Mouse (Mus musculus) heart, embryonic 16.5 days (tissue): ENCODE measurements around the gene Trmt1. TPM values are rescaled to one million over a fixed set of nuclear protein-coding genes. Genes with fewer than 3 reads are reported as not detected.

Experiments used
- ATAC-seq: fragments of 200-750 bp; cut with Nextera tagmentation; replicated peaks from 2 replicates; pipeline ENCODE4 v1.8.0; 2017; ENCODE audit warnings: moderate number of reproducible peaks; ENCODE audit not compliant: insufficient read depth, low FRiP score; ENCODE audit errors: extremely low read depth
- H3K27ac ChIP-seq: fragments of 300-500 bp; sonication (generic); 2 replicates; pipeline ENCODE4 v1.5.1; 2014; ENCODE audit warnings: mild to moderate bottlenecking, low read length, control low read depth, moderate library complexity
- H3K27me3 ChIP-seq: fragments of 300-500 bp; sonication (generic); 2 replicates; pipeline ENCODE4 v1.6.1; 2014; ENCODE audit warnings: low read length, mixed read lengths; ENCODE audit not compliant: control insufficient read depth, insufficient read depth
- H3K36me3 ChIP-seq: fragments of 300-500 bp; sonication (generic); 2 replicates; pipeline ENCODE4 v1.6.1; 2014; ENCODE audit not compliant: control insufficient read depth, insufficient read depth
- H3K4me1 ChIP-seq: fragments of 300-500 bp; sonication (generic); 2 replicates; pipeline ENCODE4 v1.6.1; 2014; ENCODE audit warnings: low read length, mixed read lengths; ENCODE audit not compliant: control insufficient read depth, insufficient read depth
- H3K4me2 ChIP-seq: fragments of 300-500 bp; sonication (generic); 2 replicates; pipeline ENCODE4 v1.6.1; 2014; ENCODE audit warnings: low read depth, mild to moderate bottlenecking, control low read depth, low read length
- H3K4me3 ChIP-seq: fragments of 300-500 bp; sonication (generic); 2 replicates; pipeline ENCODE4 v1.5.1; 2014; ENCODE audit warnings: mild to moderate bottlenecking, control low read depth, low read length
- H3K9ac ChIP-seq: fragments of 300-500 bp; sonication (generic); 2 replicates; pipeline ENCODE4 v1.6.1; 2014; ENCODE audit warnings: low read length, control low read depth
- H3K9me3 ChIP-seq: fragments of 300-500 bp; sonication (generic); replicated peaks from 2 replicates; pipeline ENCODE4 v1.6.1; 2016; ENCODE audit warnings: low read length; ENCODE audit not compliant: control insufficient read depth
- WGBS: fragments of 180-500 bp; shearing (Covaris S2); extraction: QIAGEN DNeasy Blood & Tissue Kit; methylation state at CpG from one replicate; pipeline ENCODE4 v1.1.7; 2014; 5-methylcytosine and 5-hydroxymethylcytosine counted together
- polyA plus RNA-seq: library from polyadenylated mRNA; unstranded; fragments of >200 nt; fragmentation: Nextera tagmentation; extraction: Ambion mirVana; gene quantifications from 2 replicates; pipeline ENCODE4 v1.2.1, GENCODE M21; 2015

The Trmt1 gene
- polyA plus RNA-seq, 1 experiment from 2014 or later, result 43.2 TPM

DNA sequence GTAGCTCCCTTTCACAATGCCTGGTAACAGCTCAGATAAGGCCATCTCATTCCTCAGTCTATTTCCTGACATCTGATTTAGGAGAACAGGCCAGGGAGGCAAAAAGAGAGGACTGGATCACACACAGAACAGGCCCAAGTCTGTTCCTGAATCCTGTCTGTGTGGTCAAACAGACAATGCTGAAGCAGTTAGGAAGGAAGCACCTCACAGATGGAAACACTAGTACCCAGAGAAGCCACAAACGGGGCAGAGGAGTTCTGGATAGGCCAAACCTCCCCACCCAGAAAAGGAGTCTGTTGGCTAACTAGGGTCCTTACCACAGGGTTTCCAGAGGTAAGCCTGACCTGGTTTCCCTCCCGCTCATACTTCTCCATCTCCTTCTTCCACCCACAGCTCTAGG is 3.9 kb upstream of the Trmt1 start:
- H3K36me3 ChIP-seq, result no peaks in the 10 kb centered on the region; the same call in 1 of the 2 replicates
- no peak overlapping the region for H3K9ac ChIP-seq
- H3K4me1 ChIP-seq, result peaks cover 25% of the 10 kb centered on the region
- ATAC-seq, result no peak
- H3K27ac ChIP-seq, result no peak overlapping the region
- H3K4me3 ChIP-seq, result no peak overlapping the region
- H3K9me3 ChIP-seq, result no peaks in the 10 kb centered on the region
- no peak overlapping the region for H3K4me2 ChIP-seq
- no peaks in the 10 kb centered on the region for H3K27me3 ChIP-seq
- 70% methylated on average over 2 of the region's 2 CpGs for WGBS

DNA sequence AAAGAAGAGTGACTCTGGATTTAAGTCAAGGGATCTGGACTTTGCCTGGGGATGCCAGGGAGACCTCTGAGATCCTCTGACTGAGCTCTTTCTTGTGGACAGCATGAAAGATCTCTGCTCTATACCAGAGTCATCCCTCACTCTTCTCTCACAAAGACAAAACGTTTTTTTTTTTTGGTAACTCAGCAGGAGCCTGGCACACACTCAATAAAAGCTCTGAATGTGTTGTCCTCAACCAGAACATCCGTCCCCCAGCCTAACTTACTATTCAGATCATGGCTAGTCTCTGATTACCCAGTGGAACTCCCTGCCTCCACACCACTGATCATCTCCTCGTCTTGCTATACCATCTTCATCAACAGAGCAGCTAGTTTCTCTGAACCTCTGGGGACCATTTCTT is 1.6 kb upstream of the Trmt1 start:
- peaks cover 31% of the 10 kb centered on the region for H3K4me1 ChIP-seq
- H3K27me3 ChIP-seq, result no peaks in the 10 kb centered on the region
- no peak overlapping the region for H3K4me3 ChIP-seq
- H3K9ac ChIP-seq, result no peak overlapping the region
- no peak overlapping the region for H3K4me2 ChIP-seq
- 53% methylated on average over 3 of the region's 3 CpGs for WGBS
- H3K27ac ChIP-seq, result no peak overlapping the region
- no peaks in the 10 kb centered on the region for H3K36me3 ChIP-seq
- H3K9me3 ChIP-seq, result no peaks in the 10 kb centered on the region
- ATAC-seq, result no peak

DNA sequence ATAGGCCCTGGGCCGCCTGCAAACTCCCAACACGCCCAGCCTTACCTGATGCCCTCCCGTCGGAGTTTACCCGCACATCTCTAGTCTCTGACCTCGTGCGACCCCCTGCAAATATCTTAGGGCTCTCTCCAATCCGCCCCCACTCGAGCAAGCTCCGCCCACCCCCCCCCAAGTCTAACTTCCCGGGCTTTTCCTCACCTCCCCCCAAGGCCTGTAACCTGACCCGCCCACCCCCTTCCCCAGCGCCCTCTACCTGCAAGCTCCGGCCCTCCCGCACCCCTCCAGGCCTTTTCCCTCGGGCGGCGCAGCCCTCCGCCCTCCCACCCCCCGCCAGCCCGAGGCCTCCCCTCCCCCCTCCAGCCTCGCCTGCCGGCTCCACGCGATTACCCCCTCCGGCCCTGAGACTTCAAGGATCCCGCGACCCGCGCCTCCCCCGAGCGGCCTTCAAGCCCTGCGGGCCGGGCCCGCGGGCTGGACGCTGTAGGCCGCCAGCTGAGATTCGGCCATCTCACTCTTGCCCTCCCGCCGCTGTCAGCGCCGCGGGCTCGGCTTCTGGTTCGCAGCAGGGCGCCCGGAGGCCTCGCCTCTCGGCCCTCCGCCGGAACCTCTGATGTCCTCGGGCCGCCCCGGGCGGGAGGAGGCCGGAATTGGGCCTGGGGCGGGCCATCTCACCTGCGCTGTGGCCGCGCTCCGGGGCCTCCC is 1.0 kb downstream of the Trmt1 start:
- Histone ChIP-seq H3K4me3 (peak overlapping the region; percentile 95), H3K9ac (peak overlapping the region; percentile 99), H3K27ac (peak overlapping the region; percentile 89), H3K4me2 (peak overlapping the region; percentile 87), H3K27me3 (no peaks in the 10 kb centered on the region), H3K4me1 (peaks cover 33% of the 10 kb centered on the region), H3K36me3 (peaks cover 2% of the 10 kb centered on the region; the same call in 1 of the 2 replicates), H3K9me3 (no peaks in the 10 kb centered on the region)
- ATAC-seq, result peak; percentile 31
- under 1% methylated on average over 42 of the region's 62 CpGs for WGBS

DNA sequence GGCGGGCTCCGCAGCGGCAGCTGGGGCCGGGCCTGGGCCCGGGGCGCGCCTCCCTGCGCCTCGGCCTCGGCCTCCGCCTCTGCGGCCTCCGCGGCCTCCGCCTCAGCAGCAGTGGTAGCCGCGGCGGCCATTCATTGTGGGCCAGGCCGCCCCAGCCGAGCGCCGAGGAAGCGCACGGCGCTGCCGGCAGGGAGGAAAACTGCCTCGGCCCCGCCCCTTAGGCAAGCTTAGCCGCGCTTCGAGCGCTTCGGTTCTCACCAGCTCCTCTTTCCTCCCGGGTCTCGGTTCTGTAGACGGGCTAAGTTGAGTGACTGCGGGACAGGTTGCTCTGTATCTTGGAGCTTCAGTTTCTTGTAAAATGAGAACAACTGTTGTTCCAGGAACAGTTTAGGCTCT is 1.6 kb downstream of the Trmt1 start, which contains the start of gene Nacc1:
Gene Nacc1, minus strand, starts transcription at position 158 of the 396 bp plus-strand sequence.
- Histone ChIP-seq H3K9ac (peak within 1 kb of the TSS; percentile 99), H3K4me1 (peaks cover 31% of the 10 kb centered on the region), H3K36me3 (peaks cover 8% of the 10 kb centered on the region), H3K4me2 (peak within 1 kb of the TSS; percentile 87), H3K4me3 (peak within 1 kb of the TSS; percentile 95), H3K27me3 (no peaks in the 10 kb centered on the region), H3K9me3 (no peaks in the 10 kb centered on the region), H3K27ac (peak within 1 kb of the TSS; percentile 89)
- peak; percentile 77 for ATAC-seq
- WGBS, result under 1% methylated on average over 37 of the region's 37 CpGs

DNA sequence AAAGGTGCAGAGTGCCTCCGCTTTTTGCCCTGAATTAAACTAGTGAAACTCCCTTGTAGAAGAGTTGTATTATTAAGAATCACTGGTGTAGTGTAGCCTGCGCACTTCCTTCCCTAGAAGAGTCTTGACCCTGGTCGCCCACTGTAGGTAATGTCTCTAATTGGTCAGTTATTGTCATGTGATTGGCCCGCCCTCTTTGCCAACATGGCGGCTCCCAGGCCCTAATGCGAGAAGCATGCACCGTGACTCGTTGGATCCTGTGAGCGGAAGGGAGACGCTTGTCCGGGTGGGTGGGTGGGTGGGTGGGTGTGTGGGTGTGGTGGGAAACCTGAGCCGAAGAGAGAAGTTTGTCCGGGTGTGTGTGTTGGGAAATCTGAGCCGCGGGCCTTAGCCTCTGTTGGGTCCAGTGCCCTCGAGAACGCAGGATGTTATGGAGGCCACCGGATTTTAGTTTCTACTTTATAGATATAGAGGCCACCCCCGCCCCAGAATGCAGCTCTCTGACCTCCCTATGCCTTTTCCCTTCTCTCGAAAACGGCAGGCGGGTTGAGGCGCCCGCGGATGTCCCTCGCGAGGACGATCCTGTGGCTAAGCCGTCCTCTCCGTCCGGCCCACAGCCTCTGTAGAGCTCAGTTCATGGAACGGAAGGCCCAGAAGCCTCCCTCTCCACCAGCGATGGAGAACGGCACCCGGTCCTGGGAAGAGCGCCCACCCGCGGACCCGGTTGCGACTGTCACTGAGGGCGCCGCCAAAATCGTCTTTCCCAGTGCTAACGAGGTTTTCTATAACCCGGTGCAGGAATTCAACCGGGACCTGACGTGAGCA is 3.2 kb downstream of the Trmt1 start:
- peak; percentile 81 for ATAC-seq
- Histone ChIP-seq H3K9me3 (no peaks in the 10 kb centered on the region), H3K27ac (peak overlapping the region; percentile 67), H3K4me2 (peak overlapping the region; percentile 95), H3K4me3 (peak overlapping the region; percentile 84), H3K4me1 (peaks cover 31% of the 10 kb centered on the region), H3K9ac (peak overlapping the region; percentile 84), H3K27me3 (no peaks in the 10 kb centered on the region), H3K36me3 (peaks cover 12% of the 10 kb centered on the region)
- WGBS, result under 1% methylated on average over 47 of the region's 47 CpGs

DNA sequence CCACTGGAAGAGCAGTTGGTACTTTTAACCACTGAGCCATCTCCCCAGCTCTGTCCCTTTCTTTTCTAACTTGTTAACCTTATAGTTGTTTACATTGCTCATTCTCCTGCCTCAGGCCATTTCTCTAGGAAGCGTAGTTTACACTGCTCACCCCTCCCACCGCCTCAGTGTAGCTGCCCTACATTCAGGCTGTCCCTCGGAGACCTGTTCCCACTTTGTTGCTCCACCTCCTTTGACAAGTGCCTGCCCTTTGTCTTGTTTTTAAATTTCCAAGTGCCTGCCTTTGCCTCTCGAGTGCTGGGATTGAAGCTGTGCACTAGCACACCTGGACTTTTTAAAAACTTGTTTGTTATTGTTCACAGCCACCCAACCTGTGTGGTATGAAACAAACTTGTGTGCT is 7.2 kb downstream of the Trmt1 start:
- H3K9me3 ChIP-seq, result no peaks in the 10 kb centered on the region
- ATAC-seq, result no peak
- H3K36me3 ChIP-seq, result peaks cover 35% of the 10 kb centered on the region
- no peak overlapping the region for H3K27ac ChIP-seq
- no peaks in the 10 kb centered on the region for H3K27me3 ChIP-seq
- peaks cover 10% of the 10 kb centered on the region for H3K4me1 ChIP-seq
- no peak overlapping the region for H3K9ac ChIP-seq
- no peak overlapping the region for H3K4me3 ChIP-seq
- WGBS, result 66% methylated on average over 4 of the region's 4 CpGs
- no peak overlapping the region for H3K4me2 ChIP-seq

DNA sequence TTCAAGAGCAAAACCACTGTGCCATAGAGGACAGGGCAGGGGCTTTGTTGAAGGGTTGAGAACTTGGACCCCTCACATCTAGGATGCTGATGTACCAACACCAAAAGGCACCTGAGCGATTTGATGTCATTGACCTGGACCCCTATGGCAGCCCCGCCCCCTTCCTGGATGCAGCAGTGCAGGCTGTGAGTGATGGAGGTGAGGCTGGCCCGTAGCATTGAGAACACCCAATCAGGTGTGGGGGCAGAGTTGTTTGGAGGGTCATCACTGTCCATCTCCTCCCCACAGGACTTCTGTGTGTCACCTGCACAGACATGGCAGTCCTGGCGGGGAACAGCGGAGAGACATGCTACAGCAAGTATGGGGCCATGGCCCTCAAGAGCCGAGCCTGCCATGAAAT is 9.0 kb downstream of the Trmt1 start:
- Histone ChIP-seq H3K9ac (no peak overlapping the region), H3K36me3 (peaks cover 40% of the 10 kb centered on the region), H3K27ac (no peak overlapping the region), H3K4me3 (no peak overlapping the region), H3K9me3 (no peaks in the 10 kb centered on the region), H3K27me3 (no peaks in the 10 kb centered on the region), H3K4me2 (no peak overlapping the region), H3K4me1 (peaks cover 10% of the 10 kb centered on the region)
- ATAC-seq, result no peak
- WGBS, result 89% methylated on average over 6 of the region's 6 CpGs

DNA sequence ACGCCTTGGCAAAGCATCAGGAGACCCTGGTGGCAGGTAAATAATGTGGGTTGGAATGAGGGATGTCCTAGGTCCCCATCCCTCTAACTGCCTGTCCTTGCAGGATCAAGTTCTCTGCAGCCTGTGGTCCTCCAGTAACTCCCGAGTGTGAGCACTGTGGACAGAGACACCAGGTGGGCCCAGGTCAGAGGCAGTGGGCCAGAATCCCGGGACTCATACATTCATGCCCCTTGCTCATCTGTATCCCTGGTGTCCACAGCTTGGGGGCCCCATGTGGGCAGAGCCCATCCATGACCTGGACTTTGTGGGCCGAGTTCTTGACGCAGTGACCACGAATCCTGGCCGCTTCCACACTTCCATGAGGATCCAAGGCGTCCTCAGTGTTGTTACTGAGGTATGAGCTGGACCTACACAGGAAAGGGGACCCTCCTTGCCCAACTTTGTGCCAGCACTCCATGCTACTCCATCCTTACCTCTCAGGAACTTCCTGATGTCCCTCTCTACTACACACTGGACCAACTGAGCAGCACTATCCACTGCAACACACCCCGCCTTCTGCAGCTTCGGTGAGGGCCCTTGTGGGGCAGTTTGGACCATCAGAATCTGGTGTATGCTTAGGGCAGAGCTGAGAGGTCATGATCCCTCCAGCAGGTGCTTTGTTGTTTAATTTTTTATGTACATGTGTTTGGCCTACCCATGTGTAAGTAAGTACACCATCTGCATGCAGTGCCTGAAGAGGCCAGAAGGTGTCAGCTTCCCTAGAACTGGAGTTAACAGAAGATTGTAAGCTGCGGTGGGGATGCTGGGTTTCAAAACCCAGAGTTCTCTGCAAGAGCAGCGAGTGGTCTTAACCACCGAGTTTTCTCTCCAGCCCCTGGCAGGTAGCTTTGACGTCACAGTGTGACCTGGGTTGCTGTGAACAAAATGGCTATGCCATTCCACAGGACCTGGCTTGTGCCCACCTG is 11.3 kb downstream of the Trmt1 start:
- Histone ChIP-seq H3K4me1 (peaks cover 19% of the 10 kb centered on the region), H3K9me3 (no peaks in the 10 kb centered on the region), H3K27me3 (peaks cover 3% of the 10 kb centered on the region; the same call in 1 of the 2 replicates), H3K4me3 (no peak overlapping the region), H3K27ac (no peak overlapping the region), H3K36me3 (peaks cover 35% of the 10 kb centered on the region), H3K9ac (no peak overlapping the region), H3K4me2 (no peak overlapping the region)
- no peak for ATAC-seq
- 84% methylated on average over 14 of the region's 14 CpGs for WGBS
